Mouse (Mus musculus): ENCODE results near the gene Ap1g2. TPM values are rescaled to one million over a fixed set of nuclear protein-coding genes. Genes with fewer than 3 reads are reported as not detected.

Gene Ap1g2
- polyA plus RNA-seq, 1 experiment, result 6.5 TPM

GRCm38 (mm10) chr14:55076224-55076623, 30.2 kb downstream of the Ap1g2 start:
- H3K27me3 ChIP-seq (ENCODE audit: control insufficient read depth, insufficient read depth, insufficient read length), result no peaks in the 10 kb centered on the region
- no peak overlapping the region for H3K4me2 ChIP-seq (ENCODE audit: low read depth)

GRCm38 (mm10) chr14:55074416-55074815, 32.0 kb downstream of the Ap1g2 start:
- Histone ChIP-seq H3K4me2 (ENCODE audit: low read depth) (no peak overlapping the region), H3ac (ENCODE audit: control insufficient read depth, insufficient read length) (no peak overlapping the region), H3K36me3 (ENCODE audit: control insufficient read depth, insufficient read depth) (no peaks in the 10 kb centered on the region), H3K27me3 (ENCODE audit: control insufficient read depth, insufficient read depth, insufficient read length) (no peaks in the 10 kb centered on the region), H3K4me3 (no peak overlapping the region), H3K79me2 (ENCODE audit: control insufficient read depth, insufficient read depth) (no peaks in the 10 kb centered on the region)
- no peak for TF ChIP-seq MYOG (IDR thresholded peaks at IDR 0.05; ENCODE audit: control insufficient read depth in 1 of 3, insufficient read depth in 1 of 3, insufficient read length in 2 of 3, low read depth in 2 of 3)
- TF ChIP-seq SRF (IDR thresholded peaks at IDR 0.05; ENCODE audit: control insufficient read depth, insufficient read length, low read depth), result no peak
- TF ChIP-seq POLR2A (IDR thresholded peaks at IDR 0.05; ENCODE audit: insufficient read length, low read depth), result no peak
- TF ChIP-seq POLR2AphosphoS2 (IDR thresholded peaks at IDR 0.05; ENCODE audit: insufficient read length, low read depth), result no peak
- TF ChIP-seq REST (IDR thresholded peaks at IDR 0.05; ENCODE audit: insufficient read depth, insufficient read length), result no peak
- TF ChIP-seq CEBPB (IDR thresholded peaks at IDR 0.05; ENCODE audit: insufficient read depth, poor library complexity, severe bottlenecking), result no peak
- no peak for TF ChIP-seq TCF12 (IDR thresholded peaks at IDR 0.05; ENCODE audit: insufficient read depth, poor library complexity, severe bottlenecking)
- TF ChIP-seq E2F4 (IDR thresholded peaks at IDR 0.05; ENCODE audit: insufficient read depth), result no peak
- no peak for TF ChIP-seq USF1 (IDR thresholded peaks at IDR 0.05; ENCODE audit: low read depth)
- no peak for TF ChIP-seq MAX (IDR thresholded peaks at IDR 0.05; ENCODE audit: low read depth)
- TF ChIP-seq MYOD1 (IDR thresholded peaks at IDR 0.05; ENCODE audit: control insufficient read depth in 1 of 3, insufficient read length in 2 of 3, low read depth in 2 of 3), result no peak
- TF ChIP-seq TCF3 (IDR thresholded peaks at IDR 0.05; ENCODE audit: insufficient read length, low read depth), result no peak

More at GRCm38 (mm10) chr14:55076224-55076623, 30.2 kb downstream of the Ap1g2 start:
- TF ChIP-seq SRF (IDR thresholded peaks at IDR 0.05; ENCODE audit: control insufficient read depth, insufficient read length, low read depth), result no peak
- no peak for TF ChIP-seq REST (IDR thresholded peaks at IDR 0.05; ENCODE audit: insufficient read depth, insufficient read length)
- no peak for TF ChIP-seq TCF12 (IDR thresholded peaks at IDR 0.05; ENCODE audit: insufficient read depth, poor library complexity, severe bottlenecking)
- TF ChIP-seq MAX (IDR thresholded peaks at IDR 0.05; ENCODE audit: low read depth), result no peak
- TF ChIP-seq MYOD1 (IDR thresholded peaks at IDR 0.05; ENCODE audit: control insufficient read depth in 1 of 3, insufficient read length in 2 of 3, low read depth in 2 of 3), result no peak
- TF ChIP-seq MYOG (IDR thresholded peaks at IDR 0.05; ENCODE audit: control insufficient read depth in 1 of 3, insufficient read depth in 1 of 3, insufficient read length in 2 of 3, low read depth in 2 of 3), result no peak
- no peak for TF ChIP-seq USF1 (IDR thresholded peaks at IDR 0.05; ENCODE audit: low read depth)
- TF ChIP-seq TCF3 (IDR thresholded peaks at IDR 0.05; ENCODE audit: insufficient read length, low read depth), result no peak
- no peak for TF ChIP-seq POLR2AphosphoS2 (IDR thresholded peaks at IDR 0.05; ENCODE audit: insufficient read length, low read depth)
- H3K79me2 ChIP-seq (ENCODE audit: control insufficient read depth, insufficient read depth), result no peaks in the 10 kb centered on the region
- no peak overlapping the region for H3ac ChIP-seq (ENCODE audit: control insufficient read depth, insufficient read length)
- no peaks in the 10 kb centered on the region for H3K36me3 ChIP-seq (ENCODE audit: control insufficient read depth, insufficient read depth)
- no peak overlapping the region for H3K4me3 ChIP-seq

- Histone ChIP-seq H3K4me3 (no peak overlapping the region), H3K4me2 (ENCODE audit: low read depth) (no peak overlapping the region), H3K79me2 (ENCODE audit: control insufficient read depth, insufficient read depth) (no peaks in the 10 kb centered on the region), H3K36me3 (ENCODE audit: control insufficient read depth, insufficient read depth) (no peaks in the 10 kb centered on the region), H3ac (ENCODE audit: control insufficient read depth, insufficient read length) (no peak overlapping the region), H3K27me3 (ENCODE audit: control insufficient read depth, insufficient read depth, insufficient read length) (no peaks in the 10 kb centered on the region)
- TF ChIP-seq MYOG (IDR thresholded peaks at IDR 0.05; ENCODE audit: control insufficient read depth in 1 of 3, insufficient read depth in 1 of 3, insufficient read length in 2 of 3, low read depth in 2 of 3) (no peak), E2F4 (IDR thresholded peaks at IDR 0.05; ENCODE audit: insufficient read depth) (no peak), POLR2A (IDR thresholded peaks at IDR 0.05; ENCODE audit: insufficient read length, low read depth) (no peak), REST (IDR thresholded peaks at IDR 0.05; ENCODE audit: insufficient read depth, insufficient read length) (no peak), TCF12 (IDR thresholded peaks at IDR 0.05; ENCODE audit: insufficient read depth, poor library complexity, severe bottlenecking) (no peak), MAX (IDR thresholded peaks at IDR 0.05; ENCODE audit: low read depth) (no peak), USF1 (IDR thresholded peaks at IDR 0.05; ENCODE audit: low read depth) (no peak)
These were observed 34.6 kb downstream of the Ap1g2 start for GRCm38 (mm10) chr14:55071756-55072155.

DNA sequence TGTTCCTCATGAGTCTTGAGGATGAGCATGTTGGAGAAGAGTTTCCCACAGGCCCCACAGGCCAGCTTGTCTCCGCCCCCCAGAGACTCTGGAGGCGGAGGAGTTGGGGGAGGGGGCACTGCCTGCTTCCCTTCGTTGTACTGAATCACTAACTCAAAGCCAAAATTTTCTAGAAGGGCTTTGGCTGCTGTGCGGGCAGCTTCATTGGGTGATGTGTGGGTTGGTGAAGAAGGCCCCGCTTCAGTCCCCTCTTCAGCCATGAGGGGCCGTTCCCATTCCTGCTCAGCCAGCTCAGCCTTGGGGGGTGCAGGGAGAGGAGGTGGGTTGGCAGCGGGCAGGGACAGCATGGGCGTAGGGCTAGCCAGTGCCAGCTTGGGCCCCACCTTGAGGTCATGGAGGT, 40.4 kb downstream of the Ap1g2 start:
- Histone ChIP-seq H3K27me3 (ENCODE audit: control insufficient read depth, insufficient read depth, insufficient read length) (no peaks in the 10 kb centered on the region), H3K4me3 (no peak overlapping the region), H3K36me3 (ENCODE audit: control insufficient read depth, insufficient read depth) (no peaks in the 10 kb centered on the region), H3K79me2 (ENCODE audit: control insufficient read depth, insufficient read depth) (no peaks in the 10 kb centered on the region), H3K4me2 (ENCODE audit: low read depth) (no peak overlapping the region), H3ac (ENCODE audit: control insufficient read depth, insufficient read length) (no peak overlapping the region)
- TF ChIP-seq MYOG (IDR thresholded peaks at IDR 0.05; ENCODE audit: control insufficient read depth in 1 of 3, insufficient read depth in 1 of 3, insufficient read length in 2 of 3, low read depth in 2 of 3) (no peak), POLR2A (IDR thresholded peaks at IDR 0.05; ENCODE audit: insufficient read length, low read depth) (no peak), TCF12 (IDR thresholded peaks at IDR 0.05; ENCODE audit: insufficient read depth, poor library complexity, severe bottlenecking) (no peak), USF1 (IDR thresholded peaks at IDR 0.05; ENCODE audit: low read depth) (no peak), TCF3 (IDR thresholded peaks at IDR 0.05; ENCODE audit: insufficient read length, low read depth) (no peak), REST (IDR thresholded peaks at IDR 0.05; ENCODE audit: insufficient read depth, insufficient read length) (no peak), MYOD1 (IDR thresholded peaks at IDR 0.05; ENCODE audit: control insufficient read depth in 1 of 3, insufficient read length in 2 of 3, low read depth in 2 of 3) (no peak), CEBPB (IDR thresholded peaks at IDR 0.05; ENCODE audit: insufficient read depth, poor library complexity, severe bottlenecking) (no peak), SRF (IDR thresholded peaks at IDR 0.05; ENCODE audit: control insufficient read depth, insufficient read length, low read depth) (no peak), POLR2AphosphoS2 (IDR thresholded peaks at IDR 0.05; ENCODE audit: insufficient read length, low read depth) (no peak), E2F4 (IDR thresholded peaks at IDR 0.05; ENCODE audit: insufficient read depth) (no peak), MAX (IDR thresholded peaks at IDR 0.05; ENCODE audit: low read depth) (no peak)

DNA sequence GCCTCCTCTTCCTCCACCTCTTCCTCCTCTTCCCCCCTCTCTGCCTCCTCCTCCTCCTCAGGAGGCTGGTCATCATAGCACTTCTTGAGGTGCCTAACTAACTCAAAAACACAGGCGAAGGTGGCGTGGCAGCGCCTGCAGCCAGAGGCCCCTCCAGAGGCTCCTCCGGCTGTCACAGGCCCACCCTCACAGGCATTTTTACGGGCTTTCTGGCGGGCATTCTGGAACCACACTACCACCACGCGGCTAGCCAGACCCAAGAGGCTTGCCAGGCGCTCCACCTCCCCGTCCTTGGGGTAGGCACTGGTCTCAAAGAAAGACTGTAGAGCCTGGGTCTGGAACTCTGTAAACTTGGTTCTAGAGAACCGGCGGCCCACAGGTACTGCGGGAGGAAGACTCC, 41.0 kb downstream of the Ap1g2 start:
- TF ChIP-seq MYOD1 (IDR thresholded peaks at IDR 0.05; ENCODE audit: control insufficient read depth in 1 of 3, insufficient read length in 2 of 3, low read depth in 2 of 3) (no peak), E2F4 (IDR thresholded peaks at IDR 0.05; ENCODE audit: insufficient read depth) (no peak), MAX (IDR thresholded peaks at IDR 0.05; ENCODE audit: low read depth) (no peak), TCF12 (IDR thresholded peaks at IDR 0.05; ENCODE audit: insufficient read depth, poor library complexity, severe bottlenecking) (no peak), MYOG (IDR thresholded peaks at IDR 0.05; ENCODE audit: control insufficient read depth in 1 of 3, insufficient read depth in 1 of 3, insufficient read length in 2 of 3, low read depth in 2 of 3) (no peak), POLR2A (IDR thresholded peaks at IDR 0.05; ENCODE audit: insufficient read length, low read depth) (no peak), POLR2AphosphoS2 (IDR thresholded peaks at IDR 0.05; ENCODE audit: insufficient read length, low read depth) (no peak), SRF (IDR thresholded peaks at IDR 0.05; ENCODE audit: control insufficient read depth, insufficient read length, low read depth) (no peak), REST (IDR thresholded peaks at IDR 0.05; ENCODE audit: insufficient read depth, insufficient read length) (no peak), TCF3 (IDR thresholded peaks at IDR 0.05; ENCODE audit: insufficient read length, low read depth) (no peak), CEBPB (IDR thresholded peaks at IDR 0.05; ENCODE audit: insufficient read depth, poor library complexity, severe bottlenecking) (no peak)
- Histone ChIP-seq H3K36me3 (ENCODE audit: control insufficient read depth, insufficient read depth) (no peaks in the 10 kb centered on the region), H3K79me2 (ENCODE audit: control insufficient read depth, insufficient read depth) (no peaks in the 10 kb centered on the region), H3K4me3 (no peak overlapping the region), H3K27me3 (ENCODE audit: control insufficient read depth, insufficient read depth, insufficient read length) (no peaks in the 10 kb centered on the region), H3ac (ENCODE audit: control insufficient read depth, insufficient read length) (no peak overlapping the region), H3K4me2 (ENCODE audit: low read depth) (no peak overlapping the region)
